Mouse (Mus musculus) embryonic facial prominence, embryonic 15.5 days (tissue): ENCODE data around the gene Tgif1. TPM values are rescaled to one million over a fixed set of nuclear protein-coding genes. Genes with fewer than 3 reads are reported as not detected.
A peak's percentile ranks its signal among the peaks of the same experiment; 100 is the strongest.

Experiments used
- ATAC-seq: fragments of 200-750 bp; cut with Nextera tagmentation; 2 replicates; pipeline ENCODE4 v1.8.0; 2017; ENCODE audit warnings: low read depth, moderate TSS enrichment; ENCODE audit not compliant: insufficient number of reproducible peaks, low FRiP score, low TSS enrichment
- H3K27ac ChIP-seq: fragments of 300-500 bp; sonication (generic); replicated peaks from 2 replicates; pipeline ENCODE4 v1.5.1; 2015; ENCODE audit warnings: mild to moderate bottlenecking, inconsistent platforms
- H3K27me3 ChIP-seq: fragments of 300-500 bp; sonication (generic); 2 replicates; pipeline ENCODE4 v1.6.1; 2015; ENCODE audit warnings: inconsistent platforms
- H3K36me3 ChIP-seq: fragments of 300-500 bp; sonication (generic); 2 replicates; pipeline ENCODE4 v1.6.1; 2015; ENCODE audit warnings: mild to moderate bottlenecking, inconsistent platforms
- H3K4me1 ChIP-seq: fragments of 300-500 bp; sonication (generic); 2 replicates; pipeline ENCODE4 v1.6.1; 2015; ENCODE audit warnings: inconsistent platforms
- H3K4me2 ChIP-seq: fragments of 300-500 bp; sonication (generic); replicated peaks from 2 replicates; pipeline ENCODE4 v1.6.1; 2015; ENCODE audit warnings: mild to moderate bottlenecking, inconsistent platforms
- H3K4me3 ChIP-seq: fragments of 300-500 bp; sonication (generic); replicated peaks from 2 replicates; pipeline ENCODE4 v1.5.1; 2015; ENCODE audit warnings: mild to moderate bottlenecking, inconsistent platforms
- H3K9ac ChIP-seq: fragments of 300-500 bp; sonication (generic); 2 replicates; pipeline ENCODE4 v1.6.1; 2015; ENCODE audit warnings: inconsistent platforms
- H3K9me3 ChIP-seq: fragments of 300-500 bp; sonication (generic); replicated peaks from 2 replicates; pipeline ENCODE4 v1.6.1; 2016; ENCODE audit warnings: inconsistent platforms
- WGBS: fragments of 180-500 bp; shearing (Covaris S2); methylation state at CpG from one replicate; pipeline ENCODE4 v1.1.7; 2015; 5-methylcytosine and 5-hydroxymethylcytosine counted together
- polyA plus RNA-seq: library from polyadenylated mRNA; unstranded; fragments of >200 nt; fragmentation: Nextera tagmentation; extraction: Ambion mirVana; gene quantifications from 2 replicates; pipeline ENCODE4 v1.2.1, GENCODE M21; 2015

The Tgif1 gene
- polyA plus RNA-seq, 1 experiment from 2014 or later: 74.4 TPM

GRCm38 (mm10) chr17:70849399-70850232, 3.7 kb downstream of the Tgif1 start:
- H3K4me2 ChIP-seq: peak overlapping the region; percentile 97
- peak overlapping the region; percentile 75 for H3K9ac ChIP-seq
- ATAC-seq: no peak
- H3K36me3 ChIP-seq: peaks cover 6% of the 10 kb centered on the region
- H3K27ac ChIP-seq: peak overlapping the region; percentile 99
- H3K4me1 ChIP-seq: peaks cover 21% of the 10 kb centered on the region
- no peaks in the 10 kb centered on the region for H3K27me3 ChIP-seq
- no peaks in the 10 kb centered on the region for H3K9me3 ChIP-seq
- H3K4me3 ChIP-seq: peak overlapping the region; percentile 74
- under 1% methylated on average over 33 of the region's 33 CpGs for WGBS

- peak; percentile 56 for ATAC-seq
- peak overlapping the region; percentile 75 for H3K9ac ChIP-seq
- peaks cover 15% of the 10 kb centered on the region for H3K36me3 ChIP-seq
- no peaks in the 10 kb centered on the region for H3K27me3 ChIP-seq
- peak overlapping the region; percentile 74 for H3K4me3 ChIP-seq
- no peaks in the 10 kb centered on the region for H3K9me3 ChIP-seq
- peak overlapping the region; percentile 97 for H3K4me2 ChIP-seq
- H3K27ac ChIP-seq: peak overlapping the region; percentile 99
- H3K4me1 ChIP-seq: peaks cover 16% of the 10 kb centered on the region
- WGBS: under 1% methylated on average over 23 of the region's 23 CpGs
These were observed 4.6 kb downstream of the Tgif1 start for GRCm38 (mm10) chr17:70848511-70849398.

GRCm38 (mm10) chr17:70847751-70848510, 5.4 kb downstream of the Tgif1 start:
- H3K36me3 ChIP-seq: peaks cover 23% of the 10 kb centered on the region
- no peak for ATAC-seq
- H3K9ac ChIP-seq: peak overlapping the region; percentile 23
- H3K27me3 ChIP-seq: no peaks in the 10 kb centered on the region
- H3K27ac ChIP-seq: peak overlapping the region; percentile 99
- no peaks in the 10 kb centered on the region for H3K9me3 ChIP-seq
- H3K4me1 ChIP-seq: peaks cover 16% of the 10 kb centered on the region
- peak overlapping the region; percentile 74 for H3K4me3 ChIP-seq
- peak overlapping the region; percentile 97 for H3K4me2 ChIP-seq
- under 1% methylated on average over 17 of the region's 17 CpGs for WGBS

GRCm38 (mm10) chr17:70847086-70847485, 6.3 kb downstream of the Tgif1 start:
- no peak overlapping the region for H3K9ac ChIP-seq

GRCm38 (mm10) chr17:70846111-70846644, 7.2 kb downstream of the Tgif1 start:
- Histone ChIP-seq H3K27me3 (no peaks in the 10 kb centered on the region), H3K27ac (no peak overlapping the region)

More at GRCm38 (mm10) chr17:70847086-70847485, 6.3 kb downstream of the Tgif1 start:
- H3K27me3 ChIP-seq: no peaks in the 10 kb centered on the region
- H3K4me1 ChIP-seq: peaks cover 16% of the 10 kb centered on the region
- H3K9me3 ChIP-seq: no peaks in the 10 kb centered on the region
- no peak for ATAC-seq
- under 1% methylated on average over 4 of the region's 4 CpGs for WGBS
- peaks cover 25% of the 10 kb centered on the region for H3K36me3 ChIP-seq
- peak overlapping the region; percentile 37 for H3K4me2 ChIP-seq
- no peak overlapping the region for H3K27ac ChIP-seq
- H3K4me3 ChIP-seq: 0 out of 2 replicates have a peak overlapping the region, but pooled peaks have one; percentile 20

GRCm38 (mm10) chr17:70845543-70845942, 7.8 kb downstream of the Tgif1 start:
- 89% methylated on average over 2 of the region's 2 CpGs for WGBS
- Histone ChIP-seq H3K27me3 (no peaks in the 10 kb centered on the region), H3K4me2 (no peak overlapping the region), H3K4me1 (peaks cover 16% of the 10 kb centered on the region), H3K36me3 (peaks cover 25% of the 10 kb centered on the region), H3K9me3 (no peaks in the 10 kb centered on the region), H3K9ac (no peak overlapping the region), H3K4me3 (no peak overlapping the region), H3K27ac (0 out of 2 replicates have a peak overlapping the region, but pooled peaks have one; percentile 29)
- no peak for ATAC-seq

More at GRCm38 (mm10) chr17:70846111-70846644, 7.2 kb downstream of the Tgif1 start:
- WGBS: 70% methylated on average over 8 of the region's 8 CpGs
- no peak overlapping the region for H3K4me3 ChIP-seq
- no peak overlapping the region for H3K9ac ChIP-seq
- peaks cover 25% of the 10 kb centered on the region for H3K36me3 ChIP-seq
- H3K4me1 ChIP-seq: peaks cover 16% of the 10 kb centered on the region
- ATAC-seq: no peak
- no peak overlapping the region for H3K4me2 ChIP-seq
- no peaks in the 10 kb centered on the region for H3K9me3 ChIP-seq

GRCm38 (mm10) chr17:70844971-70845370, 8.4 kb downstream of the Tgif1 start:
- no peak for ATAC-seq
- H3K27me3 ChIP-seq: no peaks in the 10 kb centered on the region
- H3K36me3 ChIP-seq: peaks cover 29% of the 10 kb centered on the region
- H3K9me3 ChIP-seq: no peaks in the 10 kb centered on the region
- 0 out of 2 replicates have a peak overlapping the region, but pooled peaks have one; percentile 8 for H3K27ac ChIP-seq
- peaks cover 16% of the 10 kb centered on the region for H3K4me1 ChIP-seq
- H3K4me2 ChIP-seq: no peak overlapping the region
- H3K9ac ChIP-seq: no peak overlapping the region
- H3K4me3 ChIP-seq: no peak overlapping the region
- 56% methylated on average over 10 of the region's 10 CpGs for WGBS

GRCm38 (mm10) chr17:70843252-70843651, 10.1 kb downstream of the Tgif1 start:
- ATAC-seq: no peak
- H3K9me3 ChIP-seq: no peaks in the 10 kb centered on the region
- WGBS: 82% methylated on average over 4 of the region's 4 CpGs
- H3K27ac ChIP-seq: no peak overlapping the region
- H3K9ac ChIP-seq: no peak overlapping the region
- no peak overlapping the region for H3K4me3 ChIP-seq
- H3K27me3 ChIP-seq: no peaks in the 10 kb centered on the region
- no peak overlapping the region for H3K4me2 ChIP-seq
- peaks cover 16% of the 10 kb centered on the region for H3K4me1 ChIP-seq
- H3K36me3 ChIP-seq: peaks cover 36% of the 10 kb centered on the region

GRCm38 (mm10) chr17:70838533-70838932, 14.8 kb downstream of the Tgif1 start:
- H3K9ac ChIP-seq: no peak overlapping the region
- ATAC-seq: no peak
- H3K4me1 ChIP-seq: peaks cover 19% of the 10 kb centered on the region
- peaks cover 20% of the 10 kb centered on the region for H3K36me3 ChIP-seq
- H3K27me3 ChIP-seq: no peaks in the 10 kb centered on the region
- H3K9me3 ChIP-seq: no peaks in the 10 kb centered on the region
- WGBS: 51% methylated on average over 5 of the region's 5 CpGs
- H3K4me3 ChIP-seq: no peak overlapping the region
- H3K27ac ChIP-seq: no peak overlapping the region
- H3K4me2 ChIP-seq: no peak overlapping the region

GRCm38 (mm10) chr17:70838031-70838430, 15.3 kb downstream of the Tgif1 start:
- no peak overlapping the region for H3K4me2 ChIP-seq
- H3K9me3 ChIP-seq: no peaks in the 10 kb centered on the region
- 74% methylated on average over 7 of the region's 7 CpGs for WGBS
- no peak overlapping the region for H3K4me3 ChIP-seq
- no peak for ATAC-seq
- no peak overlapping the region for H3K9ac ChIP-seq
- no peak overlapping the region for H3K27ac ChIP-seq
- H3K4me1 ChIP-seq: peaks cover 19% of the 10 kb centered on the region
- H3K36me3 ChIP-seq: peaks cover 15% of the 10 kb centered on the region
- H3K27me3 ChIP-seq: no peaks in the 10 kb centered on the region
